ENCODE assay signal across 10 mouse cellular contexts in the genomic region with DNA sequence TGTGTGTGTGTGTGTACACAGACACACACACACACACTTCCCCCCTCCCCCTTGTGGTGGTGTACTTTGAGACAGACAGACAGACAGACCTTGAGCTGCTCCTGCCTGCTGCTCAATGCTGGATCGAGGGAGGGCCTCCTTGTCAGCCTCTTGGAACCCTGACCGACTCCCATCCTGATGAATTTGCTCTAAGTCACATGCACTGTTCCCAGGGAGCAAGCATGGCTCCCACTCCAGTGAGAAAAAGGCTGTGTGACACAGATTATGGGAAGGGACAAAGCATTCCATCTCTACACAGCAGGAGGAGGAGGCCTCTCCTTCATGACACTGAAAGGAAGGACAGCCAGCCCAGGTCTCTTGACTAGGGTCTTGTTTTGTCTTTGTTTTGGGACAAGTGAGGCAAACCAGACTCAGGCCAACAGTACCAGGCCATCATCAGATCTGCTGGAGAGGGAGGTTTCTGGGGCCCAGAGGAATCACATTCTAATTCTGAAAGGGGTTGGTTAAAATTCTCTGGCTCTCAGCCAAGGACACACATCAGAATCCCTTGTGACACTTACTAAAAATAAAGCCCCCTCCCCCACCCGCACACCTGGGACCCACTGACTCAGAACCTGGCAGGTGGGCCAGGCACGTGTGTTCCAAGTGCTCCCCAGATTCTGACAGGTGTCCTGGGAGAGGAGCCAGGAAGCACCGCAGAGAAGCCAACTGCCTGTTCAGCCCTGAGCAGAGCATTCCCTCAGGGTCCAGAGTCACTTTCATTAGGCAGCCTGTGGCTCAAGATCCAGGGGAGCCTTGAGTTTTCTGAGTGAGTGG. TPM values are rescaled to one million over a fixed set of nuclear protein-coding genes. Genes with fewer than 3 reads are reported as not detected.
DNase-seq lines count a peak whose midpoint lies in the region; ATAC-seq and TF ChIP-seq lines count a peak whose summit lies in the region.
"Had no signal": no experiment of that assay in that cellular context is flagged by ENCODE, and none has a peak within 500 bp of the region (broad histone marks: within the 10 kb centered on the region; RNA-seq: fewer than 3 reads in every experiment).

No protein-coding gene starts in this region.

- peak; percentile 65 for ATAC-seq in Patski
- no peak for ATAC-seq in hindbrain, embryonic 15.5 days (ENCODE audit: low FRiP score, low read depth)
- no peak for ATAC-seq in lung, postnatal 0 days
- no peak for ATAC-seq in erythroblast, adult 5-6 weeks (replicated peaks; ENCODE audit: low FRiP score, poor library complexity, severe bottlenecking)
- no peak for ATAC-seq in activated CD4-positive, CD25-positive, alpha-beta regulatory T cell, adult 4 months

- DNase-seq in layer of hippocampus, adult 11-12 months (ENCODE audit: low spot score), result peak; percentile 53
- DNase-seq in layer of hippocampus, adult 8-10 months (ENCODE audit: low spot score in 2 of 2), result no peak
- peak; percentile 64 for DNase-seq in Patski (ENCODE audit: low read depth, low spot score)
- DNase-seq in forebrain, embryonic 10.5 days (ENCODE audit: extremely low spot score, low spot score), result no peak
- DNase-seq in lung, postnatal 0 days (ENCODE audit: low spot score), result peak; percentile 12

- H3K4me3 ChIP-seq in forebrain, embryonic 10.5 days, result peak overlapping the region; percentile 5; the same call in 1 of the 2 replicates
- no peak overlapping the region for H3K4me3 ChIP-seq in hindbrain, embryonic 15.5 days
- H3K4me3 ChIP-seq in lung, postnatal 0 days (ENCODE audit: low read depth, low read length), result 0 out of 2 replicates have a peak overlapping the region, but pooled peaks have one; percentile 5

- peaks cover 95% of the 10 kb centered on the region for H3K4me1 ChIP-seq in forebrain, embryonic 10.5 days
- H3K4me1 ChIP-seq in hindbrain, embryonic 15.5 days (replicated peaks), result peaks cover 87% of the 10 kb centered on the region
- H3K4me1 ChIP-seq in lung, postnatal 0 days (ENCODE audit: insufficient read depth, low read depth, low read length), result peaks cover 68% of the 10 kb centered on the region

- CTCF ChIA-PET in Patski (lab: Charles Lee), result interaction anchor here (0.9 kb wide), 1 partner anchor 74 kb away, joined by 3 read pairs; no protein-coding TSS in a partner anchor

- H3K4me2 ChIP-seq in hindbrain, embryonic 15.5 days, result peak overlapping the region; percentile 75
- H3K4me2 ChIP-seq in lung, postnatal 0 days (replicated peaks; ENCODE audit: low read depth, low read length), result peak overlapping the region; percentile 80

- H3K9me3 ChIP-seq in forebrain, embryonic 10.5 days, result no peaks in the 10 kb centered on the region
- no peaks in the 10 kb centered on the region for H3K9me3 ChIP-seq in hindbrain, embryonic 15.5 days
- H3K9me3 ChIP-seq in lung, postnatal 0 days (ENCODE audit: low read length), result no peaks in the 10 kb centered on the region
- H3K9me3 ChIP-seq: G1E had no signal

- peak overlapping the region; percentile 45 for H3K27ac ChIP-seq in forebrain, embryonic 10.5 days
- H3K27ac ChIP-seq in hindbrain, embryonic 15.5 days (replicated peaks), result peak overlapping the region; percentile 26; the same call in 1 of the 2 replicates
- peak overlapping the region; percentile 82 for H3K27ac ChIP-seq in lung, postnatal 0 days (ENCODE audit: low read length)

- POLR2A ChIA-PET in Patski (lab: Charles Lee), result interaction anchor here (0.7 to 1.1 kb wide), 3 partner anchors 27 to 74 kb away, joined by 3 read pairs; no protein-coding TSS in a partner anchor

- WGBS in forebrain, embryonic 10.5 days, result 65% methylated on average over 5 of the region's 5 CpGs
- WGBS in hindbrain, embryonic 15.5 days, result 27% methylated on average over 5 of the region's 5 CpGs
- 11% methylated on average over 5 of the region's 5 CpGs for WGBS in lung, postnatal 0 days

- peaks cover 43% of the 10 kb centered on the region for H3K36me3 ChIP-seq in forebrain, embryonic 10.5 days (replicated peaks)
- H3K36me3 ChIP-seq in hindbrain, embryonic 15.5 days, result no peaks in the 10 kb centered on the region
- H3K36me3 ChIP-seq in lung, postnatal 0 days (ENCODE audit: insufficient read depth, low read length), result no peaks in the 10 kb centered on the region

- H3K9ac ChIP-seq in hindbrain, embryonic 15.5 days, result no peak overlapping the region
- no peak overlapping the region for H3K9ac ChIP-seq in lung, postnatal 0 days (replicated peaks; ENCODE audit: low read depth)

- no peak for TF ChIP-seq CTCF in Patski (IDR thresholded peaks at IDR 0.05)
- TF ChIP-seq CTCF in lung, postnatal 0 days (IDR thresholded peaks at IDR 0.05), result no peak

- in situ Hi-C loops in Patski (cut with MboI; ENCODE audit: low pct_unique_long_range_greater_than_20kb), result no loop called here

- no peaks in the 10 kb centered on the region for H3K27me3 ChIP-seq in Patski
- H3K27me3 ChIP-seq in forebrain, embryonic 10.5 days (ENCODE audit: poor library complexity, severe bottlenecking), result no peaks in the 10 kb centered on the region
- H3K27me3 ChIP-seq in hindbrain, embryonic 15.5 days, result no peaks in the 10 kb centered on the region
- no peaks in the 10 kb centered on the region for H3K27me3 ChIP-seq in lung, postnatal 0 days (replicated peaks; ENCODE audit: insufficient read depth, low read length)

- TF ChIP-seq EP300 in lung, postnatal 0 days (IDR thresholded peaks at IDR 0.05), result no peak

RNA-seq across cellular contexts. Expression of gene Ctdsp2, which starts 5.9 kb away (rescaled TPM):
- total RNA-seq in layer of hippocampus, adult 8-10 months (2022), result 100 to 1,000 TPM; 104 to 120 (median 111) TPM
- 101 TPM for polyA plus RNA-seq in Patski (2021)
- polyA plus RNA-seq in forebrain, embryonic 10.5 days (2016; fragmentation: Nextera tagmentation; extraction: Ambion mirVana), result 42.3 and 42.5 TPM in 2 replicates
- 19.0 and 19.4 TPM in 2 replicates for polyA plus RNA-seq in hindbrain, embryonic 15.5 days (2015; fragmentation: Nextera tagmentation; extraction: Ambion mirVana)
- polyA plus RNA-seq in lung, postnatal 0 days (2015; fragmentation: Nextera tagmentation; extraction: Ambion mirVana), result 63.9 and 67.9 TPM in 2 replicates
- total RNA-seq in erythroblast, adult 5-6 weeks (2015; ENCODE audit: low replicate concordance), result 19.6 and 29.3 TPM in 2 replicates
- 16.5 and 20.9 TPM in 2 replicates for total RNA-seq in erythroblast, adult 5-6 weeks (2017; ENCODE audit: low replicate concordance)
- polyA plus RNA-seq in activated CD4-positive, CD25-positive, alpha-beta regulatory T cell, adult 4 months (2017; shearing (Covaris generic)), result 10 to 100 TPM; 29.8 to 35.8 TPM

RNA-seq across cellular contexts. Expression of gene Avil, which starts 16.1 kb away (rescaled TPM):
- total RNA-seq in layer of hippocampus, adult 8-10 months (2022), result under 1 TPM; 0.11 to 0.39 (median 0.18) TPM
- 0.09 TPM for polyA plus RNA-seq in Patski (2021)
- polyA plus RNA-seq in forebrain, embryonic 10.5 days (2016; fragmentation: Nextera tagmentation; extraction: Ambion mirVana), result 0.06 and 0.10 TPM in 2 replicates
- polyA plus RNA-seq in hindbrain, embryonic 15.5 days (2015; fragmentation: Nextera tagmentation; extraction: Ambion mirVana), result 4.2 and 11.6 TPM in 2 replicates
- 0.13 and 0.15 TPM in 2 replicates for polyA plus RNA-seq in lung, postnatal 0 days (2015; fragmentation: Nextera tagmentation; extraction: Ambion mirVana)
- not detected in 2 replicates for total RNA-seq in erythroblast, adult 5-6 weeks (2015; ENCODE audit: low replicate concordance)
- not detected in 2 replicates for total RNA-seq in erythroblast, adult 5-6 weeks (2017; ENCODE audit: low replicate concordance)
- polyA plus RNA-seq in activated CD4-positive, CD25-positive, alpha-beta regulatory T cell, adult 4 months (2017; shearing (Covaris generic)), result not detected
- polyA plus RNA-seq: G1E had no signal

RNA-seq across cellular contexts. Expression of gene Tsfm, which starts 46.2 kb away (rescaled TPM):
- 10 to 100 TPM; 24.5 to 31.8 (median 27.5) TPM for total RNA-seq in layer of hippocampus, adult 8-10 months (2022)
- 61.7 TPM for polyA plus RNA-seq in Patski (2021)
- 110 and 117 TPM in 2 replicates for polyA plus RNA-seq in forebrain, embryonic 10.5 days (2016; fragmentation: Nextera tagmentation; extraction: Ambion mirVana)
- 61.6 and 64.7 TPM in 2 replicates for polyA plus RNA-seq in hindbrain, embryonic 15.5 days (2015; fragmentation: Nextera tagmentation; extraction: Ambion mirVana)
- polyA plus RNA-seq in lung, postnatal 0 days (2015; fragmentation: Nextera tagmentation; extraction: Ambion mirVana), result 39.1 and 42.3 TPM in 2 replicates
- total RNA-seq in erythroblast, adult 5-6 weeks (2015; ENCODE audit: low replicate concordance), result 5.0 and 5.8 TPM in 2 replicates
- total RNA-seq in erythroblast, adult 5-6 weeks (2017; ENCODE audit: low replicate concordance), result 2.9 and 5.9 TPM in 2 replicates
- polyA plus RNA-seq in activated CD4-positive, CD25-positive, alpha-beta regulatory T cell, adult 4 months (2017; shearing (Covaris generic)), result 10 to 100 TPM; 42.5 to 57.1 TPM

RNA-seq across cellular contexts. Expression of gene Mettl1, which starts 56.8 kb away (rescaled TPM):
- total RNA-seq in layer of hippocampus, adult 8-10 months (2022), result 10 to 100 TPM; 13.1 to 16.0 (median 14.5) TPM
- 15.8 TPM for polyA plus RNA-seq in Patski (2021)
- 62.1 and 65.2 TPM in 2 replicates for polyA plus RNA-seq in forebrain, embryonic 10.5 days (2016; fragmentation: Nextera tagmentation; extraction: Ambion mirVana)
- polyA plus RNA-seq in hindbrain, embryonic 15.5 days (2015; fragmentation: Nextera tagmentation; extraction: Ambion mirVana), result 22.8 and 25.1 TPM in 2 replicates
- 12.9 and 13.6 TPM in 2 replicates for polyA plus RNA-seq in lung, postnatal 0 days (2015; fragmentation: Nextera tagmentation; extraction: Ambion mirVana)
- 2.9 and 12.5 TPM in 2 replicates for total RNA-seq in erythroblast, adult 5-6 weeks (2015; ENCODE audit: low replicate concordance)
- total RNA-seq in erythroblast, adult 5-6 weeks (2017; ENCODE audit: low replicate concordance), result 0.42 and 2.0 TPM in 2 replicates
- polyA plus RNA-seq in activated CD4-positive, CD25-positive, alpha-beta regulatory T cell, adult 4 months (2017; shearing (Covaris generic)), result 10 to 100 TPM; 19.8 to 23.9 TPM

RNA-seq across cellular contexts. Expression of gene Eef1akmt3, which starts 56.9 kb away (rescaled TPM):
- total RNA-seq in layer of hippocampus, adult 8-10 months (2022), result under 1 TPM in 3 of 4 experiments, not detected in 1; 0.23 to 0.33 (median 0.31) TPM
- polyA plus RNA-seq in Patski (2021), result 0.44 TPM
- polyA plus RNA-seq in forebrain, embryonic 10.5 days (2016; fragmentation: Nextera tagmentation; extraction: Ambion mirVana), result 0.18 and 0.21 TPM in 2 replicates
- 0.14 and 0.22 TPM in 2 replicates for polyA plus RNA-seq in hindbrain, embryonic 15.5 days (2015; fragmentation: Nextera tagmentation; extraction: Ambion mirVana)
- 0.27 and 0.30 TPM in 2 replicates for polyA plus RNA-seq in lung, postnatal 0 days (2015; fragmentation: Nextera tagmentation; extraction: Ambion mirVana)
- total RNA-seq in erythroblast, adult 5-6 weeks (2015; ENCODE audit: low replicate concordance), result not detected in 2 replicates
- not detected in 2 replicates for total RNA-seq in erythroblast, adult 5-6 weeks (2017; ENCODE audit: low replicate concordance)
- under 1 TPM in 1 of 2 experiments, not detected in 1; 0.52 TPM for polyA plus RNA-seq in activated CD4-positive, CD25-positive, alpha-beta regulatory T cell, adult 4 months (2017; shearing (Covaris generic))
- total RNA-seq: heart, postnatal 36 days had no signal

Comparison
In these comparisons a context has a peak if more than half of its experiments do, and no peak if none do; other contexts are left out.
1. DNase-seq: peak in layer of hippocampus, adult 11-12 months (single experiment), Patski (single experiment) and lung, postnatal 0 days (single experiment); none in layer of hippocampus, adult 8-10 months (0 of 2) and forebrain, embryonic 10.5 days (single experiment).
2. H3K27ac ChIP-seq: peak in every context shown above with its lines; median percentile 82 in lung, postnatal 0 days; 45 in forebrain, embryonic 10.5 days; 26 in hindbrain, embryonic 15.5 days.